Mouse (Mus musculus) erythroblast, embryonic 14.5 days (primary cell): Measurements from ENCODE around the gene Arl11.

Source experiments
- GATA1 ChIP-seq: IDR thresholded peaks from 2 replicates; pipeline ENCODE4 v1.6.1; 2012; ENCODE audit warnings: low read length, inconsistent platforms, mixed read lengths
- TAL1 ChIP-seq: IDR thresholded peaks from 3 replicates; pipeline ENCODE4 v1.6.1; 2012; ENCODE audit warnings: low read length, inconsistent platforms, mixed read lengths

DNA sequence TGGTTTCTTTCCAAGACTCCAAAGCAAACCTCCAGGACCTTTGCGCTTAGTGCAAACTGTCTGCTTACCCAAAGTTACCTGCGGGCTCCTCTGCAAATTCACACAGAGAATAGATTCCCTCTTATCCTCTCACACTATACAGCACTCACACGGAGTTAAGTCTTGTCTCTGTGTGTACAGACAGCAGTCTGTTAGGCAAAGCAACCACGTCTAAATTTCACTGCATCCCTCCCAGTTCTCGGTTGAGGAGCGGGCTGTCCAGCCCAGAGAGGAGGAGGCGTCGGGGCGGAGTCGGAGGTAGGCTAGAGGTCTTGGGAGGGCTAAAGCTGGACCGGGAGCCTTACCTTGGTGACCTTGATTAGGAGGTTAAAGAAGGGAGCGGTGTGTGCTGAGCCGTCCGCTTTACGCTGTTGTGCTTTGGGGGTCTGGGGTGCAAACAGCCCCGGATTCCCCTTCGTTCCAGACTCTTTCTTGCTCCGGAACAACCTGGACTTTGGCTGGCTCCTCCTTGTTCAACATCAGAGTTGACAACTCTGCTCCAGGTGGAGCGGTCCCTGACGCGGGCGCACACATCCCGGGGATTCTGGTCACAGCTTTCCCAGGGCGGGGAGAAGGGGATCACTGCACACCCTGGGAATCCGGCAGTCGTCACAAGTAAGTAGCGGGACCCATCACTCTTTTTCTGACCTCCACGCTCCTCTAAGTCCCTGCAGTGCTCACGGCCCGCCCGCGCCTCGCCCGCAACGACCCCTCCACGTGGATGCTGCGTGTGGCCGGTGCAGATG lies 34.9 kb upstream of the Arl11 start:
- no peak for TF ChIP-seq GATA1
- TF ChIP-seq TAL1, result no peak
